Mouse (Mus musculus) adrenal gland (tissue): ENCODE results near the gene Lemd2.

Experiments
- intact Hi-C: fragments of 180-260 bp; cut with DNase I; formaldehyde crosslinking; loops from one replicate; pipeline ENCODE4 v1.15.1; 2025

Lemd2 gene

DNA sequence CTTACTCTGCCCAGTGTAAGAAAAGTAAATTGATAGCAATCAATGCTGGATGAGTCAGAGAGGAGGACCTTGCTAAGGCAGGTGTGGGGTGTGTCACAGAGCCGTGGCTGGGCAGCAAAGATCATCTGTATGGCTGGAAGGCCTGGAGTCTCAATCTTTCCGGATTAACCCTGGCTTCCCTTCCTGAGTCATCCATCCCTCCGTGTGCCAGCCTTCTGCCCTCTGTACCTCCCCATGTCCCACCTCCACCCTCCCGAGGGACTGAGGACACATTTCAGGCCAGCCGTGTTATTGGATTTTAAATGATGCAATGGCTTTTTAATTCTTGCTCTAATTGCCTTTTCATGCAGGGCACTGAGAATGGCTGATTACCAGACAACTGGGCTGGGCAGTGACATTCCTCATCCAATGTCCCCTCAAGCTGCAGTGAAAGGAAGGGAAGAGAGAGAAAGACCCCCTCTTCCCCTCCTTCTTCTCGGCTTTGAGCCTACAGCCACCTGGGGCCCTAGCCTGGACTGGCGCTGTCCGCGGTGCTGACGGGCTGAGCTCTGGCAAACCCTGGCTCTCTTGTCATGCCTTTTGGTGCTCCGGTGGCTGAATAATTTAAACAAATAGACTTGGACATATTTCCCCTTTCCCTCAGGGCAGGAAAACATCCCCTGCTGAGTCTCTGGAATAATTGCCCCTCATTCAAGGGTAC, 24.1 kb upstream of the Lemd2 start:
- intact Hi-C loops: loop anchor here (5.0 kb wide), 1 partner anchor 104 kb away; no protein-coding TSS in a partner anchor

DNA sequence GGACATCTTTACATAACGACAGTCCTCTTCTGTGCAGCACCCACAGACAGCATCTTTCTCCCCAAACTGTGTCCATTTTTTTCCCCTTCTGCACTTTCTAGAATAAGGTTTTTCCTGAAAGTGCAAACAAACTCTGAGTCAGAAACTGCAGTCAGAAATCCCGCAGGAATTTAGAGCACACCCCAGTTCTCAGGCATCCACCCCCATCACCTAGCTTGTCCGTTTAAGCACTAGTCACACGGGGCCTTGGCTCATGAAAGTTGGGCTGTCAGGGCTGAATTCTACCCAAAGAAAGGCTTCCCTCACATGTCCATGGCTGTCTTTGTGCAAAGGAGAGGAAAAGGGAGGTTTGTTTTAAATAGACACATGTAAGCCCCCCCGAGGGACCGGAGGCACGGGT, 23.0 kb upstream of the Lemd2 start:
- intact Hi-C loops: loop anchor here (5.0 kb wide), 1 partner anchor 105 kb away; no protein-coding TSS in a partner anchor

DNA sequence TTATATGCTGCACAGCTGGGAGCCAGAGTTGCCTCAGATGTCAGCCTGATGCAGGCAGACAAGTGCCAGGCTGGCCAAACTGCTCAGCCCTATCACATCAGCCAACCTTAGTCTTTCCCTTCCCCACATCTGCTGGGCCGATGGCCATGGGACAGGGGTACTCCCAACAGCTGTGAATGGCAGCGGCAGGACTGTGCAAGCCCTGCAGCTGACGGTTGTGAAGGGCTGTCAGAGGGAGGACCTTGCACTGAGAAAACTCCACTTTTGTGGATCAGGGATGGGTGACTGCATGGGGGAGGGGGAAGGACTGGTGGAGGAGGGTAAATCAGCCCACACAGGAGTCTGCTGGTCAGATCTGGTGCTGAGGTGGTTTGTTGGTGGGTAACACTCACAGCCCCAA, 22.4 kb upstream of the Lemd2 start:
- intact Hi-C loops: loop anchor here (5.0 kb wide), 1 partner anchor 106 kb away; no protein-coding TSS in a partner anchor

DNA sequence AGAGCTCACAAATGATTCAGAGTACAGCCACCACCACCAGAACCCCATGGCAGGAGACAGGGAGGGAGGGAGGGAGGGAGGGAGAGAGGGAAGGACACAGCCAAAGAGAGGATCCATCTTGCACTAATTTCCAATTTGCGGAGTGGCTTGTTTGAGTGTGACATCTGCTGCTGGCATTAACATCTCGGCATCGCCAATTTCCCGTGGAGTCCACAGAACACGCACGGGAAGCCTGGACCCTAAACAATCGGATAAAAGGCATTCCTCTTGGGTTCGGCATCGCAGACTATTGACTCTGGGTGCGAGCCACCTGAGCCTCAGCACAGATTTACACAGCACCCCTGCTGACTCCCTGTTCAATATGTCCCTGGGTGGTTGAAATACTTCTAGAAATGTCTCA, 21.5 kb upstream of the Lemd2 start:
- intact Hi-C loops: loop anchor here (5.0 kb wide), 1 partner anchor 106 kb away; no protein-coding TSS in a partner anchor

GRCm38 (mm10) chr17:27223821-27224220, 19.6 kb upstream of the Lemd2 start:
- intact Hi-C loops: no loop called here

DNA sequence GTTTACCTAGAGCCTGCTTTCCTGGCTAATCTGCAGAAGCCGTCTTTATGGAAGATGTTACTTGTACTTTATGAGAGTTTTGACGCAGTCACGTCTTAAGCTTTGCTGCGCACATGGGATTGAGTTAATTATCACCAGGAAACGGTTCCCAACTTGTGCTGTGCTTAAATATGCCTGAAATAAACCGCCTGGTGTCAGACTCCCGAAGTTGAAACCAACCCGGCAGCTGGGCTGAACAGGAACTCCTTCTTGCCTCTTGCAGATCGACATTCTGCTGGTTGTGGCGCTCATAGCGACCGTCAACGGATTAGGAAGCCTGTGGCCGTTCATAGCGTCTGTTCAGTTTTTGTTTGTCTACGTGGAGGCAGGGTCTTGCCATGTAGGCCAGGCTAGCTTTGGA, 17.3 kb upstream of the Lemd2 start:
- intact Hi-C loops: no loop called here

- intact Hi-C loops: no loop called here
Measured at GRCm38 (mm10) chr17:27218916-27219315, 14.6 kb upstream of the Lemd2 start.

GRCm38 (mm10) chr17:27218364-27218763, 14.1 kb upstream of the Lemd2 start:
- intact Hi-C loops: no loop called here

DNA sequence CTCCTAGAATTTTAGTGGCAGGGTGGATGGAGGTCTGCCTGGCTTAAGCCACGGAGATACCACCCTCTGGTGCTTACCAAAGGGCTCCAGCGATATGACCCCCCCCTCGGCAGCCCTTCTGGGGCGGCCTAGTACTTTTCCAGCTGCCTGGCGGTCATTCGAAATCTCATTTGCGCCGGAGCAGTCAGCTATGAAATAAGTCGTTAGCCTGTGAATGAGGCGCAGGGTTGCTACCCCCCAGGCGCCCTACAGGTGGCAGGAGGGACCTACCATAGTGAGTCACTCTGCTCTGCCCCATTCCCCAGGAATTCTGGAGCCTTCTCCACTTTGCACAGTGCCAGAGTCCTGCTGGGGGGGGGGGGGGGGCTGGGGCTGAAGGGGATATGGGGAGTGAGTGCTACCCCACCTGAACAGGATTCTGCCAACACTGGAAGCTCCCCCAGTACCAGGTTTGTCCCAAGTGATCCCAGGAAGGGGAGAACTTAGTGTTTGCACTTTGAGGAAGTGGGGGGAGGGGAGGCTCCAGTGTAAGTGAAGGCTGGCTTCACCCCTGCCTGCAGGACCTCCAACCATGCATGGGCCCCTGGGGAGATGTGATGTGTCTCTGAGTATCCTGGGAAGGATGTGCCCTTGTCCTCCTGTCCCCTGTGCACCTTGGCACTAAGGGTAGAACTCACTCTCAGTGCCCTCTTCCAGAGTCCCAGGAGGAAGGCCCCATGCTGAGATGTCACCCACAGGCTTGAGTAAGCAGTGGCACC, 8.7 kb upstream of the Lemd2 start:
- intact Hi-C loops: loop anchor here (2.0 to 5.0 kb wide), 2 partner anchors 38 to 304 kb away; no protein-coding TSS in a partner anchor

GRCm38 (mm10) chr17:27212006-27212405, 7.7 kb upstream of the Lemd2 start:
- intact Hi-C loops: loop anchor here (2.0 to 5.0 kb wide), 2 partner anchors 39 to 305 kb away; no protein-coding TSS in a partner anchor

DNA sequence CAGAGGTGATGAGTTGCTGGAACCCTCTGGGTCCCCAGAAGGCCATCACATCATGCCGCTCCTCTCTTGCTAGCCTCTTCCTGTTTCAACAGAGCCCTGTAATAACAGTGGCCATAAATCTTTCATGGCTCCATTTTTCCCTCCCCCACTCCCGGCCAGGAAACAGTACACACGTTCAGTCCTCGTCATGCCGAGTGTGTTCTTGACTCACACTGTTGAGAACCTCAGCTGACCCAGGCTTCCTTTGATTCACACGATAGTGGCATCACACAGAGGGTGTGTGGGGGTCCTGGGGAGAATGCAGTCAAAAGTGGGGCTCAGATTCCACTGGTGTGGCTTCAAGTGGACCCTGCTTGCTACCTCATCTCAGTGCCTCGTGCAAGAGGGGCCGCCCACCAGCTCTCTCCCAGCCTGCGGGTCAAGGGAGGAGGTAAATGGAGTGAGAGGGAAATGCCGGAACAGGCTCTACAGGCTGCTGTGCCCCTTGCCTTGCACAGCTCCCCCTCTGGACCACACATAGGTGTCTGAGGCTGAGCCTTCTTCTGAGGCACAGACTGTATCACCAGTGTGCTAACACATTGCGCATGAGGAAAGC, 2.9 kb upstream of the Lemd2 start:
- intact Hi-C loops: loop anchor here (1.0 kb wide), 1 partner anchor 127 kb away; no protein-coding TSS in a partner anchor

GRCm38 (mm10) chr17:27203358-27204074, 753 bp downstream of the Lemd2 start:
- intact Hi-C loops: no loop called here

DNA sequence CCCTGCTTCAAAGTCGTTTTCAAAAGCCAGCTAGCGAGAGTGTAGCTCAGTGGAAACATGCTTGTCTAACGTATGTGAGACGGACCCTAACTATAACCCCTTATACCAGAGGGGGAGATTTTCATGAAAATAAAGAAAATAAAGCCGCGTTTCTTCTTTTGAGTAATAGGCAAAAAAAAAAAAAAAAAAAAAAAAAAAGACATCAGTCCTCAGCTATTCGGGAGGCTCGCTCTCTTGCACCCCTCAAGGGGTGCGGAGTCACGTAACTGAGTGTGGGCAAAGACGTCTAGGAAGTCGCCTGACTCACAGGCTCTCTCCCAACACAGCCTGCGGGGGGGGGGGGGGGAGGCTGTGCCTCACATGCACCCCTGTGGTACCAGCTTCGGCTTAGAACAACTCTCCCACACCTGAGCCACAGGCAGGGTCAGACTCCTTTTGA, 1.3 kb downstream of the Lemd2 start:
- intact Hi-C loops: no loop called here

GRCm38 (mm10) chr17:27201981-27202380, 2.3 kb downstream of the Lemd2 start:
- intact Hi-C loops: no loop called here

DNA sequence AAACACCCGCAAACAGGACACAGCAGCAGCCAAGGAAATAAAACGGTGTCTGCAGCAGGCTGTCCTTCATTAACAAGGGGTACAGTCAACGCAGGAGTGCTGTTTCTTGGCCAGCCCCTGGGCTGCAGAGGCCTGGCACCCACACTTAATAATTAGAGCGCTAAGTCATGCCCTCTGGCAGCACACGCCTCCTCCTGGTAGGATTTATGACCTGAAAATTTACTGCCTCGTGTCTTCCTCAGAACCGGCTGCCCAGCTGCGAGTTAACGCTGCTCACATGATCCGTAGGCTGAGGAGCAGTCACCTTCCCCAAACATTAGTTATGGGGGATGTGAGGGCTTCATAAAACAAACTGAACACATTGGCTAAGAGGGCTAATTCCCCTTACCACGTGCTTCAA, 3.5 kb downstream of the Lemd2 start:
- intact Hi-C loops: no loop called here

- intact Hi-C loops: no loop called here
Measured at GRCm38 (mm10) chr17:27199864-27200263, 4.4 kb downstream of the Lemd2 start.

- intact Hi-C loops: no loop called here
Measured at GRCm38 (mm10) chr17:27199205-27199604, 5.1 kb downstream of the Lemd2 start.

DNA sequence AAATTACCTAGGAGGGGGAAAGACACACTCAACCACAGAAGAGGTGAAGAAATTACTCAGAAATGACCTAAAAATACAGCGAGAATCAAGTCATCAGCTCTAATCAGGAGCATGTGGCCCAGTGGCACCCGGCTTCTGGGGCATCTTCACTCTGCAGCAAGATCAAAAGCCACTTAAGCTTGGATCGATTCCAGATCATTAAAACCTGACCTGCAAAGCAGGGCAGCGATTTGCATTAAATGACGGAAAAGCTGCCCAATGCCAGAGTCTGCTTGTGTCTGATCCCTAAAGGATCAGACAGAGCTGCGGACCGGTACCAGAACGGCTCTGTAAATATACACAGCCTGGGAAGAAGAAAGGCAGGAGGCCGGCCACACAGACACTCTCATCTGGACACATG, 8.1 kb downstream of the Lemd2 start:
- intact Hi-C loops: no loop called here

DNA sequence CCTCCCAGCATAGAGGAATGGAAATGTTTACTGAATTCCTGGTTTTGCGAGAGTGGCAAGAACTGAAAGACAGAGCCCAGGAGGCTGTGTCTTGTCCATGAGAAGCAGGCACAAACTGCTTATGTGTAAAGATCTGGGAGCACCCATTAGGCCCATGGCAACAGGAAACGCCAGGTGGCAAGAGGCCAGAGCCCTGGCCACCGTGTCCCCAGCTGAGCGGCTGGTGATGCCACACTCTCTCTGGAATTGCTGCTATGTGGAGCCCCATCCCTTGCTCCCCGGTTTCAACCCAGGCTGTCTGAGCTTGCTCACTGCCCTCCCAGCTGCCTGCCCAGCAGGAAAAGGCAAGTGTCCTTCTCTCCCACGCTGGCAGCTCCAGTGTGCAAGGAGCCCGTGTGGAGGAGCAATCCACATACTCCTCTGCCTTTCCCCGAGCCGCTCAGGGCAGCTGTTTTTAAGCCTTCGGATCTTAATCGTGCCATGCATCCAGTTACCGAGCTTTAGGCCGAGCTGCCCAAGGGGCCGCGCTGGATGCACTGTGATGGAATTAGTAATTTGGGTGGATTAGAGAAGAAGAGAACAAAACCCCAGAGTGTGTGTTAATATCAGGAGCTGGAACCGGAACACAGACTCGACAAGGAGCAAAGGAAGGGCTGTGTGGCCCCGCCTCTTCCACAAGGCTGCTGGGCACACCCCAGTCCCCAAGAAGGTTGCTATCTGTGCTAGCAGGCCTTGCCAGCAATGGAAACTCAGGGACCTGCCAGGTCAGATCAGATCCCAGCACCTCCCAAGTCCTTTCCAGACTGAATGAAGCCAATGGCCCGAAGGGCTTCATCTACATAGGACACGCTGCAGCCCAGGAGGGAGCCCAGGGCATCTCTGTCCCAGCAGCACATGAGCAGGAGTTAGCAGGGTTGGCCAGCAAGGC, 9.7 kb downstream of the Lemd2 start:
- intact Hi-C loops: loop anchor here (5.0 kb wide), 1 partner anchor 57 kb away; no protein-coding TSS in a partner anchor

DNA sequence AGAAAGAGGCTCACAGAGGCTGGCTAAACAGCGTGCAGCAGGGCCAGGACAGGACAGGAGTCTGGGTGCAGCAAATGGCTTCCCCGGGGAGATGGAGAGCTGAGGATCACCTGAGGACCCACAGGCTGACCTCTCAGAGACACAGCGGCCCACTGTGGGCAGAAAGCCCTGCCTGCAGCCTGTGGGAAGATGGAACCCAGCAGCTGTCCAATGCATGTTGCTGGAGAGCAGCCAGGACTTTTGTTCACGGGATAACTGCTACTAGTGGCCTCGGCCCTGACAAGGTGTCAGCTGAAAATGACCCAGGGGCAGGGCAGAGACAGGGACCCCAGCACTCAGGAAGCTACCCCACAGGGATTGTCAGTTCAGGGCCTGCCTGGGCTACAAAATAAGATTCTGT, 12.5 kb downstream of the Lemd2 start:
- intact Hi-C loops: loop anchor here (5.0 kb wide), 1 partner anchor 55 kb away; no protein-coding TSS in a partner anchor
